21 mouse cellular contexts compared by ENCODE assay signal in genomic region chr6:97877492-97877891, GRCm38 (mm10).
DNase-seq lines count a peak whose midpoint lies in the region; ATAC-seq lines count a peak whose summit lies in the region.
"Had no signal": no experiment of that assay in that cellular context is flagged by ENCODE, and none has a peak within 500 bp of the region (broad histone marks: within the 10 kb centered on the region; RNA-seq: fewer than 3 reads in every experiment).

No protein-coding gene starts in this region.

- H3K4me3 ChIP-seq in heart, embryonic 12.5 days: no peak overlapping the region
- H3K4me3 ChIP-seq: embryonic facial prominence, embryonic 13.5 days; hindbrain, embryonic 13.5 days; left cerebral cortex, adult 2 months; limb, embryonic 10.5 days; midbrain, embryonic 13.5 days; myocyte had no signal

- 45% methylated on average over 6 of the region's 6 CpGs for WGBS in heart, embryonic 12.5 days

- no peaks in the 10 kb centered on the region for H3K27me3 ChIP-seq in heart, embryonic 12.5 days (replicated peaks)
- H3K27me3 ChIP-seq: CH12.LX; embryonic facial prominence, embryonic 13.5 days; hindbrain, embryonic 13.5 days; midbrain, embryonic 13.5 days had no signal

- peak overlapping the region; percentile 33; the same call in 1 of the 2 replicates for H3K4me2 ChIP-seq in heart, embryonic 12.5 days
- H3K4me2 ChIP-seq: embryonic facial prominence, embryonic 13.5 days; hindbrain, embryonic 13.5 days; midbrain, embryonic 13.5 days had no signal

- H3K9ac ChIP-seq in heart, embryonic 12.5 days: no peak overlapping the region
- H3K9ac ChIP-seq: embryonic facial prominence, embryonic 13.5 days; hindbrain, embryonic 13.5 days; liver, postnatal 0 days; midbrain, embryonic 13.5 days had no signal

- H3K27ac ChIP-seq in heart, embryonic 12.5 days (ENCODE audit: poor library complexity, severe bottlenecking): peak overlapping the region; percentile 84
- H3K27ac ChIP-seq: embryonic facial prominence, embryonic 13.5 days; hindbrain, embryonic 13.5 days; left cerebral cortex, adult 2 months; limb, embryonic 10.5 days; midbrain, embryonic 13.5 days had no signal

- no peaks in the 10 kb centered on the region for H3K36me3 ChIP-seq in heart, embryonic 12.5 days
- H3K36me3 ChIP-seq: embryonic facial prominence, embryonic 13.5 days; hindbrain, embryonic 13.5 days; limb, embryonic 10.5 days; midbrain, embryonic 13.5 days had no signal

- intact Hi-C loops in heart, postnatal 14 days (cut with DNase I): no loop called here
- intact Hi-C loops in left cerebral cortex, postnatal 4 days (cut with DNase I): no loop called here

- H3K4me1 ChIP-seq in heart, embryonic 12.5 days (replicated peaks): peaks cover 52% of the 10 kb centered on the region
- H3K4me1 ChIP-seq: embryonic facial prominence, embryonic 13.5 days; midbrain, embryonic 13.5 days had no signal

- DNase-seq in heart, adult 11 months: peak; percentile 87
- no peak for DNase-seq in heart, postnatal 14 days
- DNase-seq in kidney, adult 9 months: peak; percentile 35
- no peak for DNase-seq in kidney, postnatal 4 days
- peak; percentile 27 for DNase-seq in heart, postnatal 4 days
- no peak for DNase-seq in left cerebral cortex, postnatal 4 days
- DNase-seq: cerebellum, adult 8-10 months; gastrocnemius, postnatal 25 days; kidney, postnatal 14 days; liver, postnatal 0 days; lung, postnatal 14 days had no signal

- peak; percentile 51; the same call in 1 of the 2 replicates for ATAC-seq in heart, embryonic 12.5 days (ENCODE audit: insufficient number of reproducible peaks, low FRiP score)
- ATAC-seq: forebrain, embryonic 14.5 days; intestine, embryonic 16.5 days; liver, postnatal 0 days; midbrain, embryonic 13.5 days had no signal

- no peaks in the 10 kb centered on the region for H3K9me3 ChIP-seq in heart, embryonic 12.5 days (replicated peaks)
- H3K9me3 ChIP-seq: embryonic facial prominence, embryonic 13.5 days; hindbrain, embryonic 13.5 days; limb, embryonic 10.5 days; midbrain, embryonic 13.5 days had no signal

Comparison
In these comparisons a context has a peak if more than half of its experiments do, and no peak if none do; other contexts are left out.
1. DNase-seq: peak in heart, adult 11 months (single experiment), kidney, adult 9 months (single experiment) and heart, postnatal 4 days (single experiment); none in heart, postnatal 14 days (0 of 2), kidney, postnatal 4 days (0 of 2) and left cerebral cortex, postnatal 4 days (single experiment).